Mouse (Mus musculus): ENCODE results near the gene Cyb561.

- TF ChIP-seq CTCF (IDR thresholded peaks at IDR 0.05) (peak; percentile 80), EP300 (IDR thresholded peaks at IDR 0.05) (peak; percentile 31; the same call in 1 of the 2 replicates)
These were observed 16.4 kb upstream of the Cyb561 start for GRCm38 (mm10) chr11:105969516-105969915.

Measured in lung, postnatal 0 days (tissue).